Mouse (Mus musculus) c-Kit-positive CD71-positive TER-119-positive erythroid progenitor cells, embryonic 14.5 days (primary cell): ENCODE measurements around the gene Ccm2.
A peak's percentile ranks its signal among the peaks of the same experiment; 100 is the strongest.

ENCODE experiments used
- DNase-seq: peaks from one replicate; pipeline ENCODE4 v3.0.0-alpha.2; 2013; ENCODE audit warnings: low spot score

Ccm2 gene

DNA sequence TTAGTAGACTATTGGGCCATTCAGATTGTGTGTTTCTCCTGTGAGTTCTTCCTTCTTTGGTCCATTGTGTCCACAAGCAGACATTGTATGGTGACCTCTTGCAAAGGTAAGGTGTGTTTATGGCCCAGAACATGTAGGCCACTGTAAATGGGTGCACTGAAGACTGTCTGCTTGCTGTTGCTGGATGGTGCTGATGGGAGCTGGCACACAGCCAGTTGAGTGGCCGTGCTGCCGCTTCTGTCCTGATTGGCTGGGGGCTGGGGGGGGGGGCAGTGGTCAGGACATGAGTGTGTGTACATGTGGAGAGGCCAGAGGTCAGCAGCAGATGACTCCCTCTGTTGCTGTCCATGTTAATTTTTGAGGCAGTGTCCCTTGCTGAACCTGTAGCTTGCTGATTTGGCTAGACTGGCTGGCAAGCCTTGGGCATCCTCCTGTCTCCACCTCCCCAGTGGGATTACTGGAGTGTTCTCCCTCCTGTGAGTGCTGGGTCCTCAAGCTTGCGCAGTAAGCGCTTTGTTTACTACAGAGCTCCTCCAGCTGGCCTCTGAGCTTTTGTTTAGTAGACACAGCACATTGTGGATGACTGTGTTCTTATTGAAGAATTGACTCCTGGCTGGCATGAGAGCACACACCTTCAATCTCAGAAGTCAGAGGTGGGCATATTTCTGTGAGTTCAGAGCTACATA, 33.5 kb downstream of the Ccm2 start:
- DNase-seq = no peak

DNA sequence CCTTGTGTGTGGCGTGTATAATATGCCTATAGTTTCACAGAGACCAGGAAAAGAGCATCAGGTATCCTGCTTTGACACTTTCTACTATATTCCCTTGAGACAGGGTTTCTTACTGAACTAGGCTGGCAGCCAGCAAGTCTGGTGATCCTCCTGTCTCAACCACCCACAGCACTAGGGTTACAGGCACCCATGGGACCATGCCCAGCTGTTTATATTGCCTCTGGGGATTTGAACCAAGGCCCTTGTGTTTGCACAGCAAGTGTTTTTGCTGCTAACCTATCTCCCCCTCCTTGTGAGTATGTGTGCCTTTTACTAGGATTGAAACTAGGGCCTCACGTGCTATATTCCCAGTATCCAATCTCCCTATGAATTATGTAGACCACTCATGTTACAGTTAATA, 34.9 kb downstream of the Ccm2 start:
- no peak for DNase-seq

DNA sequence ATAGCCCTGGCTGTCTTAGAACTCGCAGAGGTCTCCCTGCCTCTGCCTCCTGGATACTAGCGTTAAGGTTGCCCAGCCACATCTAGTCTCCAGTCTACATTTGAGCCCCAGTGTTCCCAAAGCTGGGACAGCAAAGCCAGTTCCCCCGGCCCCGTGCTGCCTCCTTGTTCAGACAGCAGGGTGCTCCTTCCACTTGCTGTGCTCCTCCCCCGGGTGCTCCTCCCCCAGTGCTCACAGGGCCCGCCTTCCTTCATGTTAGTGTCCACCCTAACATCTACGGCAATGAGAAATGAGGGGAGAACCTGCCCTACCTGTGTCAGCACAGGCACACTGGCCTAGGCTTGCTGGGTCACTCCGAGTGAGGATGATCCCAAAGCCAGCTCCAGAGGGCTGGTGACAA, 39.1 kb downstream of the Ccm2 start:
- DNase-seq = no peak

DNA sequence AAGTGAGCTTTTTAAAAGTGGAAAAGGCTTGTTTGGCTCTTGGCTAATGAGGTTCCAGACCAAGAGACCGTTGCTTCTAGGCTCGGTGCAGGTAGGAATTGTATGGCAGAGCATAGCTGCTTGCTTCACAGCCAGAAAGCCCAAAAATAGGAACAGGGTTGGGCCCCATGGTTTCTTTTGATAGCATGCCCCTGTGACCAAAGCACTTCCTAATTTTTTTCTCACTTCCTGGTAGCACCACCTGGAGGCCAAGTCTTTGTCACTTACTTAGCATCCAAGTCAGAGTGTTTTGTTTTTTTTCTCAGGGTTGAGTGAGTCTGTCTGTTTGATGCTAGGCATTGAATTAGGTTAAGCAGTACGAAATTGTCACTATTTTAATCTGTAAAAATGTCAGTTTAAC, 40.0 kb downstream of the Ccm2 start:
- DNase-seq = no peak

DNA sequence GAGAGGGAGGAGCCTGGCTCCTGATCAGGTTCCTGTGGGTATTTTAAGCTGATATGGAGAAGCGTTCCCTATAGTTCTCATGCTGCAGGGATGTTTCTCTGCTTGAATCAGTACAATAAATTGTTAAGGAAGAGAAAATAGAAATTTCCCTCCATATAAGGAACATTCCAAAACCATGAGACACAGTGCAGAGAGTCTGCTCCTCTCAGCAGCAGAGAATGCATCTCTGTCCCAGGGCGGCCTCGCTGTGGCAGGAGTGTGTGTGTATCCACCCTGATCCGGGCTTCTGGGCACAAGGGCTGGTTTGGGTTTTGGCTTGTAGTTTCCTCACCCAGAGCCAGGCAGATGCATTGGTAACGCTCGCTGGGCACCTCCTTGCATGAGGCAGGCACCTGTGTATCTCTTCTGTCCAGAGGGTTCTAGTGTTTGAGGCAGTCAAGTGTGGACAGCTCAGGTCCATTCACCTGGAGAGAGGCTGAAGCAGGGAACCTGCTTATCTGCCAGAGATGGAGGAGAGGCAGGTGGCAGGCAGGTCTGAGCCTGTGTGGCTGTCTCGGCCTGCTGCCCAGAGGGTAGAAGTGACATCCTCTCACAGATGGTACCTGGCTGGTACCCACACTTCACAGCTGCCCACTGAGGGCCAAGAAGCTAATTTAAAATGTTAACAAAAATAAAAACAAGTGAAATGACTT, 40.7 kb downstream of the Ccm2 start:
- DNase-seq = no peak

DNA sequence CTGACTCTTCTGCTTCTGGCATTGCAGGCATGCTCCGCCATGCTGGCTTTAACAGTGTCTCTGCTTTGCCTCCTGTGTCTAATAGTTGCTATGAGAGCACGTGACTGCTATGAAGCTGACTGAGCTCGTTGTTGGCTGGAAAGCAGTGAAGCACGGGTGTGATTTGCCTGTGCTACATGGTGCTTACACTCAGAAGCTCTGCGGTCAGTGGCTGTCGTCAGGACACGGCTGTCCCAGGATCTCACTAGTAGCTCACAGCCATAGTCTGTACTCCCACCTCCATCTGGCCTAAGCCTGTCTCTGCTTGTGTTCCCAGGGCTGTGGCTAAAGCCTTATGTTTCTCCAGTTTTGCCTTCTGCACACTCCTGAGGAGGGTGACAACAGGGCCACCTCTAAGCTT, 41.6 kb downstream of the Ccm2 start:
- no peak for DNase-seq

DNA sequence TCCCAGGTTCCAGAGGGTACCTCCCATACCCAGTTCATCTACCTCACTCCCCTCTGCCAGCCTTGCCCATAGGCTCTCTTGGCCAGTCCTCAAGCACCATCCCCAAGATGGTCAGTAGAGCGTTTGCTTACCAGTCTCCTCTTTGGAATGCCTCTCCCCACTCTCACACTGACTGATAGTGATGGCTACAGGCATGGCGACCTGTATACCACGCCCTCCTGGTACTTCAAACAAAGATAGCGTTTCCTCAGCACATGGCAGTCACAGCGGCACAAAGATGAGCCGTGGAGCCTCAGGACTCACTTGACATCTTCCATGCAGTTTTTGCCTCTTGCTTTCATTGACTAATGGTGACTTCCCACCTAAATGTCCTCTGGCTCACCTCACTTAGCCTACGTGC, 43.2 kb downstream of the Ccm2 start:
- no peak for DNase-seq

DNA sequence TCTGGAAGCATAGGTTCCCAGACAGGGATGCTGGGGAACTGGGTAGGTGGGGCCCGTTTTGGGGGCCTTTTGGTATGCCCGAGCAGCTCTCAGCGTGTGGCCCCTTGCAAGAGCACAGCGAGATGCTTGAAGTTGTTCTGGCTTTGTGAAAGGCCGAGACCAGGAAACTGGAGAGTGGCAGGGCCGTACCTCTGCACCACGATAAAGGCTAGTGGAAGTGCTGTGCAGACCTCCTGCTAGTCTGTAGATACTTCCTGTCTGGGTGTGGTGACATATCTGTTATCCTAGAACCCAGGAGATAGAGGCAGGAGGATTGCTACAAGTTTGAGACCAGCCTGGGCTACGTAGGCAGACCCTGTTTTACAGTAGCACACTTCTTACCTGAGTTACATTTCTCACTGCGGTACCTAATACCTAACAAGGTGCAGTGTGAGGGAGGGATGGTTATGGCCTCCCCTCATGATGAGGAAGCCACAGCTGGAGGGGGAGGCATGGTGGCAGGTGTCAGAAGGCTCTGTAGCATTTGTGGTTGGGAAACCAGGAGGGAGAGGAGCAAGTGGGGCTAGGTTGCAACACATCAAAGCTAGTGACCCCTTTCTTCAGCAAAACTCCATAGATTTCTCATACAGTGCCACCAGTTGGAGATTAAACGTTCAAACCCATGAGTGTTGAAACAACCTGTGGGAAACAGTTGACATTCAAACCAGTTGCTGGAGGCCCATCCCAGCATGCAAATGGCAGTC, 44.4 kb downstream of the Ccm2 start:
- peak; percentile 62 for DNase-seq

DNA sequence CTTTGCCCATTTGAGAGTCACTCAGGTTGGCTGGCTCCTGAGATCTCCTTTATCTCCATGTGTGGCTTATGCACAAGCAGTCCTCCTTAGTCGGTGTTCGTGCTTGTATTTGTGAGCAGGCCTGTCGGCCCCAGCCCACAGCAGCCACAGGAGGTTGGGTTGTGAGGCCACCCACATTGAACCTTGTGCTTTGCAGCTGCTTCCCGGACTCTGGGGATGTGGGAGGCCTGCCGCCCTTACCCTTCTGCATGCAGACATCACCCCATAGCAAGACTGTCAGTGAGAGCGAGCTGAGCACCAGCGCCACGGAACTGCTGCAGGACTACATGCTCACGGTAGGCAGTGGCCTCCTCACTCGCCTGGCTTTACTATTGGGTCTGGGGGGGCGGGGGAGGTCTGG, 46.7 kb downstream of the Ccm2 start:
- DNase-seq = no peak

DNA sequence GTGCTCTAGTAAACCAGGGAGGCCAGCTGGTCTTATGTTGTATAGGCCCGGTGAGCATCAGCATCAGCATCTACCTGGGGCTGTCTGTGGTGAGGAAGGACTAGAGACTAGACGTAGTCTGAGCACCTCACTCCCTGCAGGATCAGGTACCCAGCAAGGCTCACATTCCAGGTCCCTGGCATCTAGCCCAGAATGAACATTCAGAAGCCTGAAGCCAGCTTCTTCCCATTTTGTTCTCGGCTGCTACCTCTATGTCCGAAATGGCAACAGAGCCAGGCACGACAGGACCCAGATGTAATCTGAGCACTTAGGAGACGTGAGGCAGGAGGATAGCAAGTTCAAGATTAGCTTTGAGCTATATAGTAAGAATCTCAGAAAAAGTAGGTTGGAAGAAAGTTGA, 48.2 kb downstream of the Ccm2 start:
- DNase-seq = no peak

DNA sequence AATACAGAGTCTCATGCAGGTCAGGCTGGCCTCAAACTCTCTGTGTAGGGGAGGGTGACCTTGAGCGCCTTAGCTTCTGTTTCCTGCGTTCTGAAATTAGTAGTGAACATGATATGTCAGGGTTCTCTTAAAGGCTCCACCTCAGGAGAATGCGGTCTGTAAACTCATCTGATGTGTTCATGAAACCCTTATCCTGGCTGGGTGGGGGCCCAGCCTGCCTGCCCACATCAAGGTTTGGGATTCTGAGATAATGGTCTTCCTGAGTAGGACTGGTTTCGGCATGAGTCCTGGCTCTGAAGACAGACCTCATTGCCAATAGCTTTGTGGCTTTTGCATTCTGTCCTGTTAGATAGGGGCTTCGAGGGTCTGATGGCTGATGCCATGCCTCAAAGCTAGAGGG, 48.7 kb downstream of the Ccm2 start:
- peak; percentile 47 for DNase-seq

DNA sequence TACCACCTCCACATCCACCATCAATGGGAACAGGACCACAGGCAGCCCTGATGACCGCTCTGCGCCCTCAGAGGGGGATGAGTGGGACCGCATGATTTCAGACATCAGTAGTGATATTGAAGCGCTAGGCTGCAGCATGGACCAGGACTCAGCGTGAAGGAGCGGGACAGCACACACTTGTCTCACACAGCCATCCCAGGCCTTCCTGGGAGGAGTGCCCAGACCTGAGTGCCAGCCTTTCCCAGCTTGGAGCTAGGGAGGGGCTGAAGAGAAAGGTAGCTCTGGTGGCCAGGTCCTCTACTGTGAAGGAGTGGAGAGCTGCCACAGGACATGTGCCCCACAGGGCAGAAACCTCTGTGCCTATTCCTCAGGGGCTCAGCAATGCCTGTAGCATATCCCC, 49.5 kb downstream of the Ccm2 start:
- no peak for DNase-seq

DNA sequence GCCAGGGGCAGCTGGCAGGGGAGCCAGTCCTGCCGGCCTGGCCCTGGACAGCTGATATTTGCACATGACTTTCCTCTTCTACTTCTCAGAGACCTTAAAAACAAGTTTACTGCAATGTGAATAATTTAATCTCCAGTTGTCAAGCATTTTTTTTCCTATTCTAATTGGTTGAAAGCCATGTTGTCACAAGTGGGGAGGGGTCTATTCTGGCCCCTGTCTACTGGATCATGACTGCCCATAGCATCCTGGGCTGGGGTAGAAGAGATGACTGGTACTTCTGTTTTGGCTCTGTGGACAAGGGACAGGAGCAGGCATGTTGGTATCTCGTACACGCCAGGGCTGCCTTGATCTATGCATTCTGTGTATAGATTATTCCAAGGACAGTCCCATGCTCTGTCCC, 49.9 kb downstream of the Ccm2 start:
- no peak for DNase-seq

DNA sequence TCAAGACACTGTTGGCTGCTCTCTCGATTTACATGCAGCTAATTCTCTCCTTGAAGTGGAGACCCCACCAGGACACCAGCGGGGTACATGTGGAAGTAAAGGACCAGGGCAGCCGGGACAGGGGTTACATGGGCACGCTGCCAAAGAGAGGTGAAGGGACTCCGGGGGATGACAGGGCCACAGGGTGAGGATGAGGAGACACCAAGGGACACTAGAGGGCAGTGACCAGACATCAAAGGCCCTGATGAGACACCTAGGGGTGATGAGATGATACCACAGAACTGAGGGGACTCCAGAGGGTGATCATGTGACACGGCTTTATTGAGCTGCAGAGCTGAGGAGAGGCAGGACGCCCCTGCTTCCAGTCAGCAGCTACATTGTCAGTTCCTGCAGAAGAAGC, 50.8 kb downstream of the Ccm2 start:
- DNase-seq = no peak

DNA sequence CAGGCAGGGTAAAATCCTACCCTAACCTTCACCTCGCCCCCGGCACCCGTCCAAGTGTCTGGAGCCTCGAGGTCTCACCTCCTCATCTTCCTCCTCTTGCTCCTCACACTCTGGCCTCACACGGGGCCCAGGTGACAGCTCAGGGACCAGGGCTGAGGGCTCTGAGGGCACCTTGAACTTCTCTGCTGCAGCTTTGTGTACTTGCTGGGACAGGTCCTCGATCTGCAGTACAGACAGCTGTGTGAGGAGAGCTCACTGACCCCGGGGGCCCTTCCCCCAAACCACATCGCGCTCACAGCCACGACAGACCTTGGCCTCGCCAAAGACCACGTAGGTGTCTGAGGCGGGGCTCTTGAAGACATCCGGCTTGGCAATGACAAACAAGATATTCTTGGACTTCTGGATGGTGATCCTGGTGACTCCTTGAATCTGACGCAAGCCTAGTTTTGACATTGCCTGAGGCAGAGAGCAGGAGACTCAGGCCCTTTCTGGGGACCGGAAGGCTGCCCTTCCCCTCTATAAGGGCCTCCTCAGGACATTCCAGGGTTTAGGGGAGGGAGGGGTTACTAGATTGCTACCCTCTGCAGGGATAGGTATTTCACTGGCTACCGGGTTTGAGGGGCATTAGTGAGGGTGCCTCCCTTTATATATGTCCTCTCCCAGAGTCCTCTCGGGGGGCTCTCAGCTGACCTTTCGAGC, 51.7 kb downstream of the Ccm2 start:
- DNase-seq = no peak

DNA sequence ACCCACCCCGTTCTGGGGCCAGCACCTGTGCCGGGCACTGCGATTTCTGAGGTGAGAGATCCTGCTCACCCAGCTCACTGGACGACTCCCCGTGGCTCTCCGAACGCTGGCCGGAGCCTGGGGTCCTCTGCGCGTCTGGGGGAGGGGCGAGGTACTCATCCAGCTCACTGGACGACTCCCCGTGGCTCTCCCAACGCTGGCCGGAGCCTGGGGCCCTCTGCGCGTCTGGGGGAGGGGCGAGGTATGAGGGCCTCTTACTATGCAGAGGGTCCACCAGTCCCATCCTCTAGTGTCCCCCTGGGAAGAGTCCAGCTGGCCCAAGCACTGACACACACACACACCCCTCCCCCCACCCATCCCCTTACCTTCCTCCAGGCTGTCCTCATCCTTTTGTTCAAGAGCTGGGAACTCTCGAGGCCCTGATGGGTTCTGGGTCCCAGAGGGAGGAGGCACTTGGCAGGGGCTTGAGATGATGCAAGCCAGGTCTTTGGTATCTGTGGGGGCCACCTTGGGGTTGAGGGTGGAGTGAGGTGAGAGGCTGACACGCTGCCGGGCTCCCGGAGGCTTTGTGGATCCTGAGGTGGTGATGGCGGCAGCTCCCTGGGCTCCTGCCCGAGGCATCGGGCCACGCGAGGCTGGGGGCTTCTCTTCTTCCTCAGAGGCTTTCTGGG, 52.5 kb downstream of the Ccm2 start:
- DNase-seq = no peak

DNA sequence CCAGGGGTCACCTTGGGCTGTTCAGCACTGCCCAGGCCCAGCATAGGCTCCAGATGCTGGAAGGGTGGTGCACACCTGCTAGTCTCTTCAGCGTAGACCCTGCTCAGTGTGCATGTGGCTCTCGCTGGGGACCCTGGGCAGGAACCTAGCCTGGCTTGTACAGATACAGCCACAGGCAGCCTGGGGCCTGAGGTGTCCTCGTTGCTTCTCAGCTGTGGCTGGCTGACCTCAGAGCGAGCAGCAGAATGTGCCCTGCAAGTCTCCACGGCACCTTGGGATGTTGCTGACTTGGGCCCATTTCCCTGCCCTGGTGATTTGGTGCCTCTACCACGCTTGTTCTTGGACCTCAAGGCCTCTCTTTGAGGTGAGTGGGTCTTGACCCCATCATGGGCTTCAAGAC, 53.1 kb downstream of the Ccm2 start:
- DNase-seq = no peak

DNA sequence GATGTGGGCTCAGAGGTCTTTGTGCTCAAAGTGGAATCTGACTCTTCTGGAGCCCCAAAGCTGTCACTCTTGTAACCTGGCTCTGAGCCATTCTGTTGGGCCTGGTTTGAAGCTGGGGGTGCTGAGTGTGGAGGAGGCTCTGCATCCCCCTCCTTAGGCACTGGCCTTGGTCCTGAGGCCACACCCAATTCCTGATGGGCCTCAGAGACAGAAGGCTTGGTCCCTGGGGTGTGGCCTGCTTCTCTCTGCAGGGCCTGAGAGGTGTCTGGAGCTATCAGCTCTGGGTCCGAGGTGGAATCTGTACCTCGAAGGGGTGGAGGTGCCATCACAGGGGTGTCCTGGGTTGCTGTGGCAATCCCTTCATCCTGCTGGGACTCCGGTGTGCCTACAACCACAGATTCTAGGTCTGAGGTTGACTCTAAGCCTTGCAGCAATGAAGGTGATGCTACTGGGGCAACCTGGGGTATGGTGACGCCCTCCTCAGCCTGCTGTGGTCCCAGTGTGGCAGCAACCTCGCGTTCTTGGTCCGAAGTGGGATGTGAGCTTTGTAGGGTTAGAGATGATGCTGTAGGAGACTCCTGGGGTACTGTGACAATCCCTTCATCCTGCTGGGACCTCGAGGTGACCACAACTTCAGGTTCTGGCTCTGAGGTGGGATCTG, 53.7 kb downstream of the Ccm2 start:
- no peak for DNase-seq

DNA sequence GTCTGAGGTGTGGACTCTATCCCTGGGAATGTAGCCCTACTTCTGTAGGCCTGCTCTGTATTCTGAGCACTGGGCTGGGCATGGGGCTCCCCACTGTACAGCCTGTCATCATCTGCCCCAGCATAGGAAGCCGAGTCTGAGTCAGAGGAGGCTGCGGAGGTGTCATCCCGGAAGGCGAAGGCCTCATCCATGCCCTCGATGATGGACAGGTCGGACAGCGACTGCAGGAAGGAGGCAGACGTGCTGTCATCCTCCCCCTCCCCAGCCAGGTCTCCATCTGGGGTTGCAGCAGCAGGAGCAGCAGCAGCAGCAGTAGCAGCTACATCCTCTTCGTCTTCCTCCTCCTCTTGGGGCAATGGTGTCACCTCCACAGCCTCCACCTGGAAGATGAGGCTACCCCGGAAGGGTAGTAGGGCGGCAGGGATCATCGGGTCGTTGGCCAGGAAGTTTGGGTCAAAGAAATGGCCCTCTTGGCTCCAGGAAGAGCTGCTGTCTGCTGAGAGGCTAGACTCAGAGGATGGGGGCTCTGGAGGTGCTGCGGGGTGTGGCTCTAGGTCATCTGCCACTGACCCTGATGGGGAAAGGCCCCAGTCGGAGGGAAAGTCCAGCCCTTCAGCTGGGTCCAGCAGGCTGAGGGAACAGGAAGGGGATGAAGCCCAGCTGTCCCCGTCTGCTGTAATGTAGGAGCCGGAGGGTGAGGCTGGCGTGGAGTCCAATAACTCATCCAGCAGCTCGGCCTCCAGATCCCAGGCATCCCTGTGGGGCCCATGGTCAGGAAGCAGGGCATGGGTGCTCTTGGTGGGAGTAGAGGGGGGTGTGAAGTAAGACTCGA, 55.2 kb downstream of the Ccm2 start:
- DNase-seq = no peak

DNA sequence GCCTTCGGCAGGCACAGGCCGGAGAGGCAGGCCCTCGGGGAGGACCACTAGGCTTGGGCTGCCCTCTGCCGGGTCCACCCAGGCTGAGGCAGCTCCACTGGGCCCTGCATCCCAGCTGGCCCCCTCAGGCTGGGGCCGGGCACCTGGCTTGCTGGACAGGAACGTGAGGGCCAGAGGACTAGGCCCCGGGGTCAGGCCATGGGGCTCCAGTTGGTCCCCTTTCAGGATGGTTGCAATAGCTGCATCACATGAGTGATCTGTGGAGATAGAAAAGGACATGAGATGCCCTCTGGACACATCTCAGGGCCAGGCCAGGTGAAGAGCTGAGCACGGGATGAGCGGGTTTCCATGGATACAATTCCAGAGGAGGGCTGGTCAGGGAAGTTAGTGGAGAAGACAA, 56.0 kb downstream of the Ccm2 start:
- DNase-seq = no peak

DNA sequence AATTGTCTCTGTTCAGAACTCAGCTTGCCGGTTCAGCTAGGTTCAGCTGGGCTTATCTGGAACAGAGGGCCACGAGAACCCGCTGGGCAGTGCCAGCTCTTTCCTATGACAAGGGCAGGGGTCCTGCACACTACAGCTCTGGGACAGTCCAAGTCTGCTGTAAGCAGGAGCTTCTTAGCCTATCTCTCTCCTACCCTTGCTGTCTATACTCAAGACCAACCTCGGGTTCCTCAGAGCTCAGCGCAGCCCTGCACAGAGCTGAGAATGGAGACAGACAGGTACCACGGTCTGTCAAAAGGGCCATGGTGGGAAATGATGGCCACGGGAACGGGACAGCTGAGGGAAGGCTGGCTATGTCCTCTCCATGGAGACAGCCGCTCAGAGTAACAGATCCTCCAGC, 56.5 kb downstream of the Ccm2 start:
- no peak for DNase-seq
